Mouse (Mus musculus): Measurements from ENCODE around the gene Hcn1. TPM values are rescaled to one million over a fixed set of nuclear protein-coding genes. Genes with fewer than 3 reads are reported as not detected.
"Not testable (repeated sequence)": the region's sequence is repeated elsewhere in the genome, so short reads cannot be mapped to it uniquely, and the experiment has no call there.

Gene Hcn1
- polyA plus RNA-seq, 1 experiment from 2014 or later, result 0.15 TPM

GRCm38 (mm10) chr13:117984339-117984738 lies 382.2 kb downstream of the Hcn1 start:
- no peak overlapping the region for H3K4me3 ChIP-seq (ENCODE audit: low read depth, low read length)
- H3K9ac ChIP-seq (ENCODE audit: low read length), result no peak overlapping the region
- H3K27ac ChIP-seq (ENCODE audit: low read depth), result no peak overlapping the region
- ATAC-seq (replicated peaks; ENCODE audit: low FRiP score, low TSS enrichment, low read depth), result no peak
- no peak for DNase-seq (ENCODE audit: low spot score)
- H3K4me2 ChIP-seq (ENCODE audit: low read length), result no peak overlapping the region
- no peaks in the 10 kb centered on the region for H3K9me3 ChIP-seq (ENCODE audit: control insufficient read depth, low read length)
- H3K4me1 ChIP-seq (replicated peaks; ENCODE audit: control insufficient read depth, insufficient read depth, low read length), result no peaks in the 10 kb centered on the region
- H3K36me3 ChIP-seq (ENCODE audit: control insufficient read depth, insufficient read depth, low read length), result no peaks in the 10 kb centered on the region
- H3K27me3 ChIP-seq (replicated peaks; ENCODE audit: control insufficient read depth, insufficient read depth, low read length), result no peaks in the 10 kb centered on the region
- 75% methylated on average over 2 of the region's 2 CpGs for WGBS

GRCm38 (mm10) chr13:117999767-118000488 lies 397.8 kb downstream of the Hcn1 start:
- no peaks in the 10 kb centered on the region for H3K4me1 ChIP-seq (replicated peaks; ENCODE audit: control insufficient read depth, insufficient read depth, low read length)
- H3K36me3 ChIP-seq (ENCODE audit: control insufficient read depth, insufficient read depth, low read length), result no peaks in the 10 kb centered on the region
- H3K4me3 ChIP-seq (ENCODE audit: low read depth, low read length), result no peak overlapping the region
- ATAC-seq (replicated peaks; ENCODE audit: low FRiP score, low TSS enrichment, low read depth) (no peak), DNase-seq (ENCODE audit: low spot score) (no peak)
- no peaks in the 10 kb centered on the region for H3K27me3 ChIP-seq (replicated peaks; ENCODE audit: control insufficient read depth, insufficient read depth, low read length)
- H3K9me3 ChIP-seq (ENCODE audit: control insufficient read depth, low read length), result no peaks in the 10 kb centered on the region
- WGBS, result 64% methylated on average over 2 of the region's 2 CpGs
- H3K9ac ChIP-seq (ENCODE audit: low read length), result no peak overlapping the region
- H3K27ac ChIP-seq (ENCODE audit: low read depth), result no peak overlapping the region
- no peak overlapping the region for H3K4me2 ChIP-seq (ENCODE audit: low read length)

GRCm38 (mm10) chr13:118000538-118000937 lies 398.4 kb downstream of the Hcn1 start:
- Histone ChIP-seq H3K4me2 (ENCODE audit: low read length) (no peak overlapping the region), H3K9ac (ENCODE audit: low read length) (no peak overlapping the region)

GRCm38 (mm10) chr13:118021176-118021575 lies 419.1 kb downstream of the Hcn1 start:
- H3K27me3 ChIP-seq (replicated peaks; ENCODE audit: control insufficient read depth, insufficient read depth, low read length), result no peaks in the 10 kb centered on the region
- DNase-seq (ENCODE audit: low spot score), result no peak
- 81% methylated on average over 1 of the region's 1 CpGs for WGBS

More at GRCm38 (mm10) chr13:118000538-118000937, 398.4 kb downstream of the Hcn1 start:
- WGBS, result 78% methylated on average over 2 of the region's 2 CpGs
- H3K4me3 ChIP-seq (ENCODE audit: low read depth, low read length), result no peak overlapping the region
- H3K9me3 ChIP-seq (ENCODE audit: control insufficient read depth, low read length), result no peaks in the 10 kb centered on the region
- no peak overlapping the region for H3K27ac ChIP-seq (ENCODE audit: low read depth)
- DNase-seq (ENCODE audit: low spot score), result no peak
- no peaks in the 10 kb centered on the region for H3K4me1 ChIP-seq (replicated peaks; ENCODE audit: control insufficient read depth, insufficient read depth, low read length)
- H3K36me3 ChIP-seq (ENCODE audit: control insufficient read depth, insufficient read depth, low read length), result no peaks in the 10 kb centered on the region
- ATAC-seq (replicated peaks; ENCODE audit: low FRiP score, low TSS enrichment, low read depth), result no peak
- no peaks in the 10 kb centered on the region for H3K27me3 ChIP-seq (replicated peaks; ENCODE audit: control insufficient read depth, insufficient read depth, low read length)

GRCm38 (mm10) chr13:118022891-118023290 lies 420.8 kb downstream of the Hcn1 start:
- H3K4me1 ChIP-seq (replicated peaks; ENCODE audit: control insufficient read depth, insufficient read depth, low read length); H3K9ac ChIP-seq (ENCODE audit: low read length); H3K36me3 ChIP-seq (ENCODE audit: control insufficient read depth, insufficient read depth, low read length); ATAC-seq (replicated peaks; ENCODE audit: low FRiP score, low TSS enrichment, low read depth); H3K9me3 ChIP-seq (ENCODE audit: control insufficient read depth, low read length); H3K4me2 ChIP-seq (ENCODE audit: low read length); H3K4me3 ChIP-seq (ENCODE audit: low read depth, low read length); H3K27ac ChIP-seq (ENCODE audit: low read depth); DNase-seq (ENCODE audit: low spot score); H3K27me3 ChIP-seq (replicated peaks; ENCODE audit: control insufficient read depth, insufficient read depth, low read length): not testable (repeated sequence)

More at GRCm38 (mm10) chr13:118021176-118021575, 419.1 kb downstream of the Hcn1 start:
- no peak overlapping the region for H3K4me2 ChIP-seq (ENCODE audit: low read length)
- no peaks in the 10 kb centered on the region for H3K4me1 ChIP-seq (replicated peaks; ENCODE audit: control insufficient read depth, insufficient read depth, low read length)
- H3K9ac ChIP-seq (ENCODE audit: low read length), result no peak overlapping the region
- H3K9me3 ChIP-seq (ENCODE audit: control insufficient read depth, low read length), result no peaks in the 10 kb centered on the region
- ATAC-seq (replicated peaks; ENCODE audit: low FRiP score, low TSS enrichment, low read depth), result no peak
- H3K36me3 ChIP-seq (ENCODE audit: control insufficient read depth, insufficient read depth, low read length), result no peaks in the 10 kb centered on the region
- no peak overlapping the region for H3K27ac ChIP-seq (ENCODE audit: low read depth)
- no peak overlapping the region for H3K4me3 ChIP-seq (ENCODE audit: low read depth, low read length)

GRCm38 (mm10) chr13:118023381-118023780 lies 421.3 kb downstream of the Hcn1 start:
- no peak overlapping the region for H3K9ac ChIP-seq (ENCODE audit: low read length)
- no peak overlapping the region for H3K4me3 ChIP-seq (ENCODE audit: low read depth, low read length)
- WGBS, result 82% methylated on average over 5 of the region's 5 CpGs

GRCm38 (mm10) chr13:118026510-118026909 lies 424.4 kb downstream of the Hcn1 start:
- no peaks in the 10 kb centered on the region for H3K9me3 ChIP-seq (ENCODE audit: control insufficient read depth, low read length)
- no peak overlapping the region for H3K4me3 ChIP-seq (ENCODE audit: low read depth, low read length)
- no peak overlapping the region for H3K9ac ChIP-seq (ENCODE audit: low read length)
- no peak overlapping the region for H3K4me2 ChIP-seq (ENCODE audit: low read length)
- no peaks in the 10 kb centered on the region for H3K36me3 ChIP-seq (ENCODE audit: control insufficient read depth, insufficient read depth, low read length)
- 68% methylated on average over 2 of the region's 2 CpGs for WGBS
- ATAC-seq (replicated peaks; ENCODE audit: low FRiP score, low TSS enrichment, low read depth), result no peak
- no peak overlapping the region for H3K27ac ChIP-seq (ENCODE audit: low read depth)
- no peak for DNase-seq (ENCODE audit: low spot score)
- H3K27me3 ChIP-seq (replicated peaks; ENCODE audit: control insufficient read depth, insufficient read depth, low read length), result no peaks in the 10 kb centered on the region
- no peaks in the 10 kb centered on the region for H3K4me1 ChIP-seq (replicated peaks; ENCODE audit: control insufficient read depth, insufficient read depth, low read length)

More at GRCm38 (mm10) chr13:118023381-118023780, 421.3 kb downstream of the Hcn1 start:
- Histone ChIP-seq H3K27ac (ENCODE audit: low read depth) (no peak overlapping the region), H3K9me3 (ENCODE audit: control insufficient read depth, low read length) (no peaks in the 10 kb centered on the region), H3K4me1 (replicated peaks; ENCODE audit: control insufficient read depth, insufficient read depth, low read length) (no peaks in the 10 kb centered on the region), H3K27me3 (replicated peaks; ENCODE audit: control insufficient read depth, insufficient read depth, low read length) (no peaks in the 10 kb centered on the region), H3K4me2 (ENCODE audit: low read length) (no peak overlapping the region), H3K36me3 (ENCODE audit: control insufficient read depth, insufficient read depth, low read length) (no peaks in the 10 kb centered on the region)
- ATAC-seq (replicated peaks; ENCODE audit: low FRiP score, low TSS enrichment, low read depth) (no peak), DNase-seq (ENCODE audit: low spot score) (no peak)

GRCm38 (mm10) chr13:118027868-118028267 lies 425.7 kb downstream of the Hcn1 start:
- WGBS, result 28% methylated on average over 3 of the region's 3 CpGs
- Histone ChIP-seq H3K4me2 (ENCODE audit: low read length) (no peak overlapping the region), H3K9ac (ENCODE audit: low read length) (no peak overlapping the region), H3K4me1 (replicated peaks; ENCODE audit: control insufficient read depth, insufficient read depth, low read length) (no peaks in the 10 kb centered on the region), H3K36me3 (ENCODE audit: control insufficient read depth, insufficient read depth, low read length) (no peaks in the 10 kb centered on the region), H3K27me3 (replicated peaks; ENCODE audit: control insufficient read depth, insufficient read depth, low read length) (no peaks in the 10 kb centered on the region), H3K27ac (ENCODE audit: low read depth) (no peak overlapping the region), H3K4me3 (ENCODE audit: low read depth, low read length) (no peak overlapping the region), H3K9me3 (ENCODE audit: control insufficient read depth, low read length) (no peaks in the 10 kb centered on the region)
- DNase-seq (ENCODE audit: low spot score) (no peak), ATAC-seq (replicated peaks; ENCODE audit: low FRiP score, low TSS enrichment, low read depth) (no peak)

GRCm38 (mm10) chr13:118028662-118029061 lies 426.5 kb downstream of the Hcn1 start:
- ATAC-seq (replicated peaks; ENCODE audit: low FRiP score, low TSS enrichment, low read depth) (no peak), DNase-seq (ENCODE audit: low spot score) (no peak)
- no peak overlapping the region for H3K4me2 ChIP-seq (ENCODE audit: low read length)
- H3K9ac ChIP-seq (ENCODE audit: low read length), result no peak overlapping the region
- no peaks in the 10 kb centered on the region for H3K27me3 ChIP-seq (replicated peaks; ENCODE audit: control insufficient read depth, insufficient read depth, low read length)
- H3K36me3 ChIP-seq (ENCODE audit: control insufficient read depth, insufficient read depth, low read length), result no peaks in the 10 kb centered on the region
- 81% methylated on average over 4 of the region's 4 CpGs for WGBS
- H3K9me3 ChIP-seq (ENCODE audit: control insufficient read depth, low read length), result no peaks in the 10 kb centered on the region
- H3K27ac ChIP-seq (ENCODE audit: low read depth), result no peak overlapping the region
- H3K4me3 ChIP-seq (ENCODE audit: low read depth, low read length), result no peak overlapping the region
- H3K4me1 ChIP-seq (replicated peaks; ENCODE audit: control insufficient read depth, insufficient read depth, low read length), result no peaks in the 10 kb centered on the region
